Mouse (Mus musculus): ENCODE measurements around the gene D430019H16Rik.

D430019H16Rik gene

GRCm38 (mm10) chr12:105490227-105490626 is 36.6 kb downstream of the D430019H16Rik start:
- DNase-seq (ENCODE audit: low spot score) = no peak

- no peak for DNase-seq (ENCODE audit: low spot score)
These were observed 37.1 kb downstream of the D430019H16Rik start for GRCm38 (mm10) chr12:105490794-105491193.

GRCm38 (mm10) chr12:105494796-105495195 is 41.1 kb downstream of the D430019H16Rik start:
- DNase-seq (ENCODE audit: low spot score) = peak; percentile 76

GRCm38 (mm10) chr12:105497894-105498293 is 44.2 kb downstream of the D430019H16Rik start:
- peak; percentile 82 for DNase-seq (ENCODE audit: low spot score)

GRCm38 (mm10) chr12:105498423-105498822 is 44.8 kb downstream of the D430019H16Rik start:
- no peak for DNase-seq (ENCODE audit: low spot score)

- no peak for DNase-seq (ENCODE audit: low spot score)
These were observed 45.2 kb downstream of the D430019H16Rik start for GRCm38 (mm10) chr12:105498842-105499241.

GRCm38 (mm10) chr12:105500940-105501339 is 47.3 kb downstream of the D430019H16Rik start:
- no peak for DNase-seq (ENCODE audit: low spot score)

GRCm38 (mm10) chr12:105504736-105505135 is 51.1 kb downstream of the D430019H16Rik start:
- no peak for DNase-seq (ENCODE audit: low spot score)

GRCm38 (mm10) chr12:105511109-105511508 is 57.5 kb downstream of the D430019H16Rik start:
- DNase-seq (ENCODE audit: low spot score) = no peak

- no peak for DNase-seq (ENCODE audit: low spot score)
These were observed 58.2 kb downstream of the D430019H16Rik start for GRCm38 (mm10) chr12:105511671-105512502.

- no peak for DNase-seq (ENCODE audit: low spot score)
These were observed 60.5 kb downstream of the D430019H16Rik start for GRCm38 (mm10) chr12:105514111-105514510.

GRCm38 (mm10) chr12:105517026-105517675 is 63.5 kb downstream of the D430019H16Rik start:
- DNase-seq (ENCODE audit: low spot score) = peak; percentile 69

- no peak for DNase-seq (ENCODE audit: low spot score)
These were observed 66.2 kb downstream of the D430019H16Rik start for GRCm38 (mm10) chr12:105519851-105520250.

- DNase-seq (ENCODE audit: low spot score) = no peak
These were observed 67.6 kb downstream of the D430019H16Rik start for GRCm38 (mm10) chr12:105521170-105521762.

- no peak for DNase-seq (ENCODE audit: low spot score)
These were observed 70.1 kb downstream of the D430019H16Rik start for GRCm38 (mm10) chr12:105523737-105524136.

GRCm38 (mm10) chr12:105526186-105526585 is 72.5 kb downstream of the D430019H16Rik start:
- DNase-seq (ENCODE audit: low spot score) = no peak

GRCm38 (mm10) chr12:105526829-105527228 is 73.2 kb downstream of the D430019H16Rik start:
- DNase-seq (ENCODE audit: low spot score) = peak; percentile 91

- peak; percentile 50 for DNase-seq (ENCODE audit: low spot score)
These were observed 75.9 kb downstream of the D430019H16Rik start for GRCm38 (mm10) chr12:105529545-105529944.

- DNase-seq (ENCODE audit: low spot score) = no peak
These were observed 78.2 kb downstream of the D430019H16Rik start for GRCm38 (mm10) chr12:105531724-105532371.

- no peak for DNase-seq (ENCODE audit: low spot score)
These were observed 81.2 kb downstream of the D430019H16Rik start for GRCm38 (mm10) chr12:105534842-105535241.

- DNase-seq (ENCODE audit: low spot score) = no peak
These were observed 82.5 kb downstream of the D430019H16Rik start for GRCm38 (mm10) chr12:105535968-105536760.

Data from lung, postnatal 25 days (tissue).